ENCODE assay signal across 13 mouse cellular contexts in genomic region chr17:65729945-65730741, GRCm38 (mm10). TPM values are rescaled to one million over a fixed set of nuclear protein-coding genes. Genes with fewer than 3 reads are reported as not detected.
A peak's percentile ranks its signal among the peaks of the same experiment; 100 is the strongest.
DNase-seq lines count a peak whose midpoint lies in the region; ATAC-seq and TF ChIP-seq lines count a peak whose summit lies in the region.
"Had no signal": no experiment of that assay in that cellular context is flagged by ENCODE, and none has a peak within 500 bp of the region (broad histone marks: within the 10 kb centered on the region; RNA-seq: fewer than 3 reads in every experiment).

No protein-coding gene starts in this region.

- H3K4me1 ChIP-seq in heart, adult 2 months (ENCODE audit: control insufficient read depth, insufficient read depth, low read length) = peaks cover 20% of the 10 kb centered on the region
- no peaks in the 10 kb centered on the region for H3K4me1 ChIP-seq in heart, embryonic 10.5 days
- no peaks in the 10 kb centered on the region for H3K4me1 ChIP-seq in liver, embryonic 16.5 days (ENCODE audit: control insufficient read depth, low read depth, low read length)
- peaks cover 6% of the 10 kb centered on the region for H3K4me1 ChIP-seq in midbrain, embryonic 10.5 days
- peaks cover 2% of the 10 kb centered on the region; the same call in 1 of the 2 replicates for H3K4me1 ChIP-seq in forebrain, embryonic 11.5 days (replicated peaks; ENCODE audit: control insufficient read depth, insufficient read depth, low read length)

- TF ChIP-seq POLR2A in heart, adult 2 months (IDR thresholded peaks at IDR 0.05; ENCODE audit: insufficient read depth, low read depth, low read length) = no peak

- no peak overlapping the region for H3K9ac ChIP-seq in heart, adult 2 months (ENCODE audit: low read depth, low read length)
- no peak overlapping the region for H3K9ac ChIP-seq in liver, embryonic 16.5 days (ENCODE audit: low read depth, low read length)
- H3K9ac ChIP-seq in forebrain, embryonic 11.5 days (ENCODE audit: low read length) = no peak overlapping the region
- H3K9ac ChIP-seq: forebrain, postnatal 0 days had no signal

- no peak for TF ChIP-seq EP300 in heart, adult 2 months (IDR thresholded peaks at IDR 0.05; ENCODE audit: insufficient read depth, low read depth, low read length)

- H3K27ac ChIP-seq in heart, adult 2 months = peak overlapping the region; percentile 57
- H3K27ac ChIP-seq in heart, embryonic 10.5 days = no peak overlapping the region
- H3K27ac ChIP-seq in liver, embryonic 16.5 days (ENCODE audit: low read length) = peak overlapping the region; percentile 52
- no peak overlapping the region for H3K27ac ChIP-seq in midbrain, embryonic 10.5 days (replicated peaks)
- no peak overlapping the region for H3K27ac ChIP-seq in forebrain, embryonic 11.5 days (ENCODE audit: low read depth, low read length)

- no peaks in the 10 kb centered on the region for H3K79me2 ChIP-seq in heart, adult 2 months (replicated peaks; ENCODE audit: control insufficient read depth, insufficient read depth, low read length)

- ATAC-seq in liver, embryonic 16.5 days (ENCODE audit: low read depth) = 0 out of 2 replicates have a peak, but pooled peaks have one; percentile 37
- ATAC-seq in forebrain, embryonic 11.5 days (replicated peaks; ENCODE audit: low FRiP score) = no peak
- ATAC-seq: forebrain, postnatal 0 days had no signal

- TF ChIP-seq CTCF in heart, adult 2 months (IDR thresholded peaks at IDR 0.05) = no peak

- intact Hi-C loops in heart, adult 2 months (cut with DNase I) = loop anchor here (2.0 to 5.0 kb wide), 2 partner anchors 39 to 53 kb away; no protein-coding TSS in a partner anchor

- H3K4me2 ChIP-seq in liver, embryonic 16.5 days (ENCODE audit: low read depth, low read length) = 0 out of 2 replicates have a peak overlapping the region, but pooled peaks have one; percentile 1
- no peak overlapping the region for H3K4me2 ChIP-seq in forebrain, embryonic 11.5 days (ENCODE audit: low read depth, low read length, severe bottlenecking)

- no peak overlapping the region for H3K4me3 ChIP-seq in heart, adult 2 months
- H3K4me3 ChIP-seq in heart, embryonic 10.5 days = no peak overlapping the region
- H3K4me3 ChIP-seq in liver, embryonic 16.5 days (ENCODE audit: low read depth, low read length) = no peak overlapping the region
- no peak overlapping the region for H3K4me3 ChIP-seq in midbrain, embryonic 10.5 days
- no peak overlapping the region for H3K4me3 ChIP-seq in forebrain, embryonic 11.5 days (ENCODE audit: low read depth, low read length)

- 36% methylated on average over 16 of the region's 16 CpGs for WGBS in heart, adult 2 months
- WGBS in heart, embryonic 10.5 days = 67% methylated on average over 16 of the region's 16 CpGs
- 34% methylated on average over 16 of the region's 16 CpGs for WGBS in liver, embryonic 16.5 days (ENCODE audit: insufficient replicate concordance)
- 75% methylated on average over 16 of the region's 16 CpGs for WGBS in midbrain, embryonic 10.5 days
- WGBS in forebrain, embryonic 11.5 days = 81% methylated on average over 16 of the region's 16 CpGs

- no peaks in the 10 kb centered on the region for H3K27me3 ChIP-seq in heart, adult 2 months (ENCODE audit: control insufficient read depth, insufficient read depth, low read length)
- H3K27me3 ChIP-seq in heart, embryonic 10.5 days (ENCODE audit: insufficient read depth, poor library complexity, severe bottlenecking) = no peaks in the 10 kb centered on the region
- H3K27me3 ChIP-seq in liver, embryonic 16.5 days (ENCODE audit: control insufficient read depth, insufficient read depth, low read depth, low read length) = no peaks in the 10 kb centered on the region
- H3K27me3 ChIP-seq in midbrain, embryonic 10.5 days (ENCODE audit: low read depth, poor library complexity, severe bottlenecking) = no peaks in the 10 kb centered on the region
- no peaks in the 10 kb centered on the region for H3K27me3 ChIP-seq in forebrain, embryonic 11.5 days (ENCODE audit: control insufficient read depth, insufficient read depth, low read length)

- H3K9me3 ChIP-seq in heart, embryonic 10.5 days = no peaks in the 10 kb centered on the region
- no peaks in the 10 kb centered on the region for H3K9me3 ChIP-seq in liver, embryonic 16.5 days (replicated peaks; ENCODE audit: control insufficient read depth, low read length)
- H3K9me3 ChIP-seq in midbrain, embryonic 10.5 days (replicated peaks) = no peaks in the 10 kb centered on the region
- H3K9me3 ChIP-seq in forebrain, embryonic 11.5 days (ENCODE audit: control insufficient read depth, low read length) = no peaks in the 10 kb centered on the region

- H3K36me3 ChIP-seq in heart, adult 2 months (ENCODE audit: control insufficient read depth, insufficient read depth, low read length) = no peaks in the 10 kb centered on the region
- H3K36me3 ChIP-seq in heart, embryonic 10.5 days = no peaks in the 10 kb centered on the region
- H3K36me3 ChIP-seq in liver, embryonic 16.5 days (ENCODE audit: control insufficient read depth, insufficient read depth) = no peaks in the 10 kb centered on the region
- no peaks in the 10 kb centered on the region for H3K36me3 ChIP-seq in midbrain, embryonic 10.5 days
- no peaks in the 10 kb centered on the region for H3K36me3 ChIP-seq in forebrain, embryonic 11.5 days (ENCODE audit: control insufficient read depth, insufficient read depth, low read length)

- DNase-seq in heart, adult 2 months = peak in 1 of 2 experiments; percentile 17
- no peak for DNase-seq in heart, embryonic 10.5 days (ENCODE audit: low spot score)
- DNase-seq in 3134 (ENCODE audit: extremely low read depth, insufficient read length, low spot score) = peak; percentile 41
- peak; percentile 42 for DNase-seq in brain, adult 2 months (ENCODE audit: low read depth, low spot score)
- DNase-seq in midbrain, embryonic 10.5 days (ENCODE audit: low spot score) = no peak
- no peak for DNase-seq in urinary bladder, postnatal 36 days (ENCODE audit: low spot score in 2 of 2)
- DNase-seq in forebrain, embryonic 11.5 days (ENCODE audit: low spot score) = no peak
- DNase-seq: adrenal gland, postnatal 14 days; forebrain, postnatal 0 days; kidney, adult 11 months; right cerebral cortex, postnatal 25 days; thymus, postnatal 36 days had no signal

RNA-seq across cellular contexts. Expression of gene Rab31, which starts 42.4 kb away (rescaled TPM):
- total RNA-seq in heart, adult 2 months (2021) = 10 to 100 TPM; 12.5 to 16.5 TPM
- polyA plus RNA-seq in heart, adult 2 months (2012; rRNA removed) = 13.0 and 22.2 TPM in 2 replicates
- polyA plus RNA-seq in heart, embryonic 10.5 days (2016; fragmentation: Nextera tagmentation; extraction: Ambion mirVana) = 35.7 and 42.2 TPM in 2 replicates
- polyA plus RNA-seq in liver, embryonic 16.5 days (2015; fragmentation: Nextera tagmentation; extraction: Ambion mirVana) = 6.0 and 6.9 TPM in 2 replicates
- 62.5 and 67.3 TPM in 2 replicates for polyA plus RNA-seq in midbrain, embryonic 10.5 days (2016; fragmentation: Nextera tagmentation; extraction: Ambion mirVana)
- polyA plus RNA-seq in forebrain, embryonic 11.5 days (2014; fragmentation: Nextera tagmentation; extraction: Ambion mirVana) = 72.9 and 73.4 TPM in 2 replicates

RNA-seq across cellular contexts. Expression of gene Ppp4r1, which starts 52.2 kb away (rescaled TPM):
- total RNA-seq in heart, adult 2 months (2021) = 10 to 100 TPM; 36.9 to 43.3 TPM
- 25.3 and 50.3 TPM in 2 replicates for polyA plus RNA-seq in heart, adult 2 months (2012; rRNA removed)
- 42.9 and 43.2 TPM in 2 replicates for polyA plus RNA-seq in heart, embryonic 10.5 days (2016; fragmentation: Nextera tagmentation; extraction: Ambion mirVana)
- 9.0 and 9.4 TPM in 2 replicates for polyA plus RNA-seq in liver, embryonic 16.5 days (2015; fragmentation: Nextera tagmentation; extraction: Ambion mirVana)
- polyA plus RNA-seq in midbrain, embryonic 10.5 days (2016; fragmentation: Nextera tagmentation; extraction: Ambion mirVana) = 58.2 and 60.7 TPM in 2 replicates
- 63.7 and 64.5 TPM in 2 replicates for polyA plus RNA-seq in forebrain, embryonic 11.5 days (2014; fragmentation: Nextera tagmentation; extraction: Ambion mirVana)

Comparison
In these comparisons a context has a peak if more than half of its experiments do, and no peak if none do; other contexts are left out.
1. H3K27ac ChIP-seq: peak in heart, adult 2 months (single experiment) and liver, embryonic 16.5 days (single experiment); none in heart, embryonic 10.5 days (single experiment), midbrain, embryonic 10.5 days (single experiment) and forebrain, embryonic 11.5 days (single experiment).
2. DNase-seq: peak in 3134 (single experiment) and brain, adult 2 months (single experiment); none in heart, embryonic 10.5 days (single experiment), midbrain, embryonic 10.5 days (single experiment), urinary bladder, postnatal 36 days (0 of 2) and forebrain, embryonic 11.5 days (single experiment).